Mouse (Mus musculus) T-cell, adult 2 months (primary cell): ENCODE results near the gene Zdhhc14.
A peak's percentile ranks its signal among the peaks of the same experiment; 100 is the strongest.

Source experiments
- DNase-seq: peaks from one replicate; pipeline ENCODE4 v3.0.0; 2022; ENCODE audit warnings: low spot score

The Zdhhc14 gene

GRCm38 (mm10) chr17:5744016-5744415 is 251.7 kb downstream of the Zdhhc14 start:
- DNase-seq = no peak

GRCm38 (mm10) chr17:5746378-5746777 is 254.0 kb downstream of the Zdhhc14 start:
- DNase-seq = no peak

DNA sequence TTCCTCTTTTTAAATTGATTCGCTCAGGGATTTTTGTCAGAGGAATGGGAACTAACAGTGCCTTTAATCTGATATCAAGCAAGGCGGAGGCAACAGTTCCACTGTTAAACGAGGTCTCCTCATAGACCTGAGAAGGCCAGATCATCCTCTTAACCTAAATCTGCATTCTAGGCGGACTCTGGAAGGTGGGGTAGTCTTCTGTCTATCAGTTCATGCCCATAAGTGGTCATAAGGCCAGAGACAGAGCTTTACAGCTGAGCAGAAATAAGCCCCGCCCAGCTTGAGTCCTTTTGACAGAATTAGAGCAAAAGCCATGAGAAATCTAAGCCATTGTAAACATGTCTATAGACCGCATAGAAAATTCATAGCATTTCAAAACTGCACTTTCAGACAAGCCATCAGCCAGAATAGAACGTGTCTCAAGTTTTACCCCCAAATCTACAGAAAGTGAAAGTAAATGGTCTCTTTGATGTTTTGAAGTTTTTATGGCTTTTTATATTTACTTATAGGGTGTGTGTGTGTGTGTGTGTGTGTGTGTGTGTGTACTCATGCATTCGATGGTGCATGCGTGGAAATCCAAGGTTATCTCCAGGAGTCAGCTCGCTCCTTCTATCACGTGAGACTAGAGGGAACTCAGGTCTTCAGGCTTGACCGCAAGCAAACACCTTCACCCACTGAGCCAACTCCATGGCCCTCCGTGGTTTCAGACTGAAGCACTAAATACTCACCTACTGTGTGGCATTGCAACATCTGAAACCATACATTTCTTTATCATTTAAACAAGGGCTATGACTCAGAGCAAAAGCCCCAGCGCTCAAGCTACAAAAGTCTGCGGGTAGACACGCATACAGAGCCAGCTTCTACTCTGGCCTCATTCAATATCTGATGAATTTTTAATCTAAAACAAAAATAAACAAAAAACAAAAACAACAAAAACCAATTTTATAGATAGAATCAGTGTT is 255.5 kb downstream of the Zdhhc14 start:
- DNase-seq = no peak

DNA sequence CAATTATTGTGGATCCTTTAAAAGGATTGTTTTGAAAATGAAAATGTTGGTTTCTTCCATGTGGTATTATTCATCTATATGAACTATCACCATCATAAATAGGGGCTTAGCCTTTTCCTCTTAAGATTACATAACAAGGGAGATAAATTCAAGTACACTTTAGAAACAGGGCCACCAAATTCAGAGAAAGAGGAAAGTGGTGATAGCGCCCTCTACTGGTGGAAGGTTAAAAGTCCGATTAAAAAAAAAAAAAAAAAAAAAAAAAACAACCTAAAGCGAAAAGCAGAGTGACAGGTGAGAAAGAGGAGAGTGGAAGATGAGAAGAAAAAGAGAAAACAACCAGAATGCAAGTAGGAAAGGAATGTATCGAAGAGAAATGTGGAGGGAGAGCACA is 256.1 kb downstream of the Zdhhc14 start:
- DNase-seq = no peak

DNA sequence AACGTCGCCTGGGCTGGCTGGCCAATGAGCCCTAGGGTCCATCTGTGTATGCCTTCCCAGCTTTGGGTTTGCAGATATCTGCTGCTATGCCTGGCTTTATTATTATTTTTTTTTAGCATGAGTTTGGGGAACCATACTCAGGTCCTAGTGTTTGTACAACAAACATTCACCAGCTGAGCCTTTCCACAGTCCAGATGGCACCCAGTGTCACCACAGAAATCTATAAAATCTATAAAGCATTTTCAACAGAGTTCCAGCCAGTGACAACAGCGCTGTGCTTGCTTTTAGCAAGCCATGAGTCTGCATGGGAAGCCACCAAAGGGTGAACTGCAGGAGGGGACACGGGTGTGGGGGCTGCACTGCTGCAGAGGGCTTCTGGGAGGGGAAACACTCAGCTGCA is 257.9 kb downstream of the Zdhhc14 start:
- no peak for DNase-seq

DNA sequence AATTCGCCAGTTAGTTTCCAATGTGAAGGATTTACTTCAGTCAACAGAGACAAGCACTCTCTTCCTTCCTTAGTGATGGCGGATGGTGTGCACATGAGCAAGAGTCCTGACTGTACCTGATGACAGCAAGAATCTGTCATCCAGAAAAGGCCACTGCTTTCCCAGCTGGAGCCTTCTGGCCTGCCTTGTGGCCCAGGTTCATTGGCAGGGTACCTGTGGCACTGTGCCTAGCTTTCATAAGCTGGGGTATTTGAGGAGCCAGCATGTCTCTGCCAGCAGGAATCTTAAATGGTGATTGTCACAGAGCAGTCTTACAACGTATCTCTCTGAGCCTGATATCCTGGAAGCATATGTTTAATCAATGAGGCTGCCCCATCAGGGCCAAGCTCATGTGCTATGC is 258.7 kb downstream of the Zdhhc14 start:
- no peak for DNase-seq

- DNase-seq = no peak
These were observed 260.0 kb downstream of the Zdhhc14 start for GRCm38 (mm10) chr17:5752322-5752715.

DNA sequence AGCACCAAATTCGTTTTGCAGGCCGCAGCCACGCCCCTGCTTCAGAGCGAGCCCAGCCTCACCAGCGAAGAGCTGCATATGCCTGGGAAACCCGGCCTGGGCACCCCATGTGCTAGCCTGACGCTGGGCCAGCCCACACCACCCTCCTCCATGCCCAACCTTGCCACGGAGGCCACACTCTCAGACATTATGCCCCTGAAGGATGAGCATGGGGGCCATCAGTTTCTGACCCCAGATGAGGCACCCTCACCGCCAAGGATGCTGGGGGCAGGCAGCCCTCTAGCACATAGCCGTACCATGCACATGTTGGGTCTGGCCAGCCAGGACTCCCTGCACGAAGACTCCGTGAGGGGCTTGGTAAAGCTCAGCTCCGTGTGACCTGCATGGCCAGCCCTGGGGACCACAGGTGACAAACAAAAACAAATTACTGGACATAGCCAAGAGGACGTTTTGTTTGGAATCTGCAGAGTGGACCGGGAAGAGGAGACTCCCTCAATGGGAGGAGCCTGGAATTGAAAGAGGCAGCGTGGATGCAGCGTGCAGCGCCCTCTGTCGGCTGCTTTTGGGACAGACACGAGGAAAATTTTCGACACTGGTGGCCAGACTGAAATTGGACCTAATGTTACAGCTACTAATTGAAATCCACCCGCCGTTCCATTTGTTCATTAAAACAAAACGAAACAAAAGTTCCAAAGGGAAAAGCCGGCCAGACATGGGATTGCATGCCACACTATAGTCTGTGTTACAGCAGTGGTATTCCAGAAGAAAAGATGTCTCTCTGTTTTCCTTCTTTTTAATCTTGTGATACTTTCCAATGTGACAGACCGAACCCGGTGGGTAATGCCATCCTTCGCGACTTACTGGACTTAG is 260.6 kb downstream of the Zdhhc14 start:
- DNase-seq = no peak

DNA sequence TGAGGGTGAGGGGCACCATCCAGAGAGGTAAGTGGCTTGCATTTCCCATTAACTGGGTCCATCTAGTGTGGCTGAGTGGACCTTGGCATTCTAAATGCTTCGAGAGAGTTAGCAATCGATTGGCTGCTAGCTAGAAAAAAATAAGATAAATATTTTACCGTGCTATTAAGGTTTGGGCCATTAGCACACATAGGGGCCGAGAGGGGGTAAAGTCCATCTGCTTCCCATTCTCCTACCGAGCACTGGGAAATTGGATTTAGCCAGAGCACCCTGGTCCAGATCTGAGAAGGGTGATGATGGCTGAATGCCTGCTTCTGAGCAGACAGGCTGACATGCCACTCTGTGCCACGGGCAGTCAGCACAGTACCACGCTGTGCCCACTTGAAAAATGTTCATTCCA is 263.1 kb downstream of the Zdhhc14 start:
- DNase-seq = no peak

DNA sequence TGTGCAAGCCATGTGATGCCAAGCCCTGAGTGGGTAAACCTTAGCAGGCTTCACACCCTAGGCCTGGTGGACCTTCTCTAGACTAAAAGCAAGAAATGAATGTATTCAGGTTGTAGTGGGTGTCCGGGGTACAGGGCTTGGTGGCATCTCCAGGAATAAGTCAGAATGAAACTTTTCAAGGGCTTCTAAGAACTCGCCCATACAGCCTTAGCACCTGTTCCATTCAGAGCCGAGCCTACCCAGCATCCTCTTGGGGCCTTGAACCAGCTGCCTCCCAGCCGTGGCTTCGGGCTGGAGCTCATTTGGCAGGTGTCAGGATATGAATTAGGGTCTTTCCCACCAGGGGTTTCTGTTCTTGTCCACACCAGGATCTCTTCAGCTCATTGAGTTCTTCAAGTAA is 263.7 kb downstream of the Zdhhc14 start:
- DNase-seq = no peak

DNA sequence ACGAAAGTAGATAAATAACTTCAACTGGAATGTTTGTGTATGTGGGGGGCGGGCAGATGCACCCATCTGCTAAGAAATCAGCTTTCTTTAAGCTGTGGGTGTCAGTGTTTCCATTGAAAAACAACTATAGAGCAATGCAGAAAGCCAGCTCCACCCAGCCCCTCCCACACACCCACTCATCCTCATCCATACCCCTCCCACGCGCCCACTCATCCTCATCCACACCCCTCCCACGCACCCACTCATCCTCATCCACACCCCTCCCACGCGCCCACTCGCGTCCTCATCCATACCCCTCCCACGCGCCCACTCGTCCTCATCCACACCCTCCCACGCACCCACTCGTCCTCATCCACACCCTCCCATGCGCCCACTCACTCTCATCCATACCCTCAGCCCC is 264.5 kb downstream of the Zdhhc14 start:
- no peak for DNase-seq

GRCm38 (mm10) chr17:5763768-5764167 is 271.4 kb downstream of the Zdhhc14 start:
- DNase-seq = no peak

DNA sequence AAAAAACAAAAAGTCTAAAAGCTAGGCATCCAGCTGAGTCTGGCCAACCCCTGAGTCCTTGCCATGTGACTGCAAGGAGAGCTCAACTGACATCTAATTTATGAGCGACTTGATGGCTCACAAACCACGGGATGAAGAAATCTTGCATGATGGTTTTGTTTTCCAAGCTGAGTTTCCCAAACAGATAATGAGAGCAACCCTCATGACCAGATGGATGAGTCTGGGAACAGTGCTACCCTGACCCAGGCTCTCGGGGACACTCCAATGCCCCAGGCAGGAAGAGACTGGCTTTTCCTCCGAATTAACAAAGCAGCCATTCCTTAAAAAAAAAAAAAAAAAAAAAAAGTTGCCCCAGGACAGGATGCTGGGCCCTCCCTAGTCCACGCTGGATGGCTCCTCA is 271.9 kb downstream of the Zdhhc14 start:
- DNase-seq = no peak

DNA sequence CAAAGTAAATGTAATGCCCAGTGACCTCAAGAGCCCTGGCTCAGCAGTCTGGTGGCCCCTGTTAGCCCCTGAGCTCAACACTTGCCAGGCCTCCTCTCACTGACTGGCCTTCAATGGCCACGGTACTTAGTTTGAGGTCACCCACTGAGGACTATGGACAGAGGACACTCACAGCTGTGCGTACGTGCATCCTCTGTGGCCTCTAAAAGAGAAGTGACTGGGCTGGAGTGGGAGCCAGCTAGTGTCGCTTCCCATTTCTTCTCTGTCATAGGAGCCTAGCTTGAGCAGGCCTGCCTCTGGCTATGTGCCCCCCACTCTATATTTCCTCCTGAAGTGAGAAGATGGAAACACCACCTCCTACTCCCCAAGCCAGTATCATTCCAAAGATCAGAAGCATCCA is 273.4 kb downstream of the Zdhhc14 start:
- DNase-seq = no peak

DNA sequence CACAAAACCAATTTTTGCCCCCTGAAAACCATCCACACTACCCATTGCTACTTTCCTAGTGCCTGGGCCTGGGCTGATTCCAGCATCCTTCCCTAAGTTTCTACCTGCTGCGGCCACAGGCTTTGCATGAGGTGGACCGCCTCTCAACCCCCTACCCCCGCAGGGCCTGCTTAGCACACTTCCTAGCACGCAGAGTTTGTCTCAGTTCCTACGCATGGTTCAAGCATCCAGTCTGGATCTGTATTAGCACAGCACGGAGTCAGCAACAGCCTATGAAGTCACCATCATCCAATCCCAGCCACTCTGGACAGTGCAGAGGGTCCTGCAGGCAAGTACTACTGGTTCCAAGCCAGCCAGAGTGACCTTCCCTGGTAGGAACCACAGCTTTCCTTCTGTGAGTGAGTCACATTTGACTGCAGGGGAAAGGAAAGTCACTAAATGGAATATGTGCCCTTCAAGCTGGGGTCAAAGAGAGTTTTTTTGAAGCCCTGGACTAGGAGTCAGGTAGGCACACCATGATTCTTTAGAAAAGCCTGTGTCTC is 275.9 kb downstream of the Zdhhc14 start:
- DNase-seq = no peak

- no peak for DNase-seq
These were observed 276.6 kb downstream of the Zdhhc14 start for GRCm38 (mm10) chr17:5768810-5769520.

- DNase-seq = peak; percentile 58
These were observed 277.4 kb downstream of the Zdhhc14 start for GRCm38 (mm10) chr17:5769776-5770175.

- no peak for DNase-seq
These were observed 278.2 kb downstream of the Zdhhc14 start for GRCm38 (mm10) chr17:5770265-5771249.

DNA sequence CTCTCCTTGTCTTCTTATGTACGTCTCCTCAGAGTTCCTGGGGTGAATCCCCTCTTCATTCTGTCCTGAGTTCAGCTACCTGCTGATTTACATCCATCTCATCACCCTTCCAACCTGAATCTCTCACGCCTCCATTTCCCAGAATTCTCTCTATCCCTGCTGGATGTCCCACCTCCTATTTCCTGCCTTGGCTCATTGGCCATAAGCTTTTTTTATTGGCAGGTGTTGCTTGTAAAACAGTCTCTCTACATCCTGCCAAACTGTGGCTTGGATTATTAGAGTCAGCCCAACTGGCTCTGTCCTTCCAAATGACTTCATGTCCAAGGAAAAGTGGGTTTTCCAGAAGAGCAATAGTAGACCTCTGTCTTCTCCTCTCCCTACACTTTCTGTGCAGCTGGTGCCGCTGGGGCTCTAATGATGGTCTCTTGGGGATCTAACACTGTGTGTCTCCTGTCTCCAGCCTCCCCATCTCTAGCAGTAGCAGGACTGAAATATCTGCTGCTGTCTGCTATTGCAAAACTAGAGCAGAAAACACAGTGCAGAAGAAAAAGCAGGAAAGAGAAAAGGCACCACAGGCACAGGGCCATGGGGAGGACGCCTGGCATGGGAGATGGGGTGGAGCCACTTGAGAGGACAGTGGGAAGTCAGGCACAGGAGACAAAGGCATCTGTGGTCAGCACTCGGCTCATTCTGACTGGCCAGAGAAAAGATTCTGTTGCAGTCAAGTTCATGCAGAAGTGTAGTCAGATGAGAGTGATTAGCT is 288.0 kb downstream of the Zdhhc14 start:
- no peak for DNase-seq

DNA sequence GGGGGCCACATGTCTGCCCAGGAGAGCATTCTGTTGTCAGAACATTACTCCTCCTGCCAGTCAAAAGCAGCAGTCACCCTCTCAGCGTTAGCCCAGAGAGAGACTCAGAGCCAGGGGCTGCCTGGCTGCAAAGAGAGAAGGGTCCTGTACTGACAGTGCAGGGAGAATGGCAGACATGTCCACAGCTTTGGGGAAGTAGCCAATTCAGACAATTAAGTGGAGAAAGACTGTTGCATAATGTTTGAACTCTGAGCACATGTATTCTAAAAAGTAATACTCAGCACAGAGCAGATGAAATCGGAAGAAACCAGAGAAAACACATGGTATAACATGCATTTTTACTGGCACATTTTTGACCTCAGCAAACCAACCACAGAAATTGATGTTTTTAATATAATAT is 292.9 kb downstream of the Zdhhc14 start:
- DNase-seq = no peak
